Mouse (Mus musculus): ENCODE results near the gene Ep300. TPM values are rescaled to one million over a fixed set of nuclear protein-coding genes. Genes with fewer than 3 reads are reported as not detected.
A peak's percentile ranks its signal among the peaks of the same experiment; 100 is the strongest.

Ep300 gene
- polyA plus RNA-seq, 1 experiment from 2014 or later: 11.2 TPM

GRCm38 (mm10) chr15:81670231-81670640 is 85.1 kb downstream of the Ep300 start:
- Histone ChIP-seq H3K4me2 (ENCODE audit: low read length) (no peak overlapping the region), H3K4me3 (replicated peaks; ENCODE audit: low read depth, low read length) (no peak overlapping the region), H3K9ac (ENCODE audit: low read depth, low read length) (no peak overlapping the region), H3K9me3 (replicated peaks; ENCODE audit: low read length) (no peaks in the 10 kb centered on the region), H3K36me3 (ENCODE audit: insufficient read depth, low read length) (peaks cover 26% of the 10 kb centered on the region; the same call in 1 of the 2 replicates), H3K27ac (no peak overlapping the region), H3K4me1 (replicated peaks; ENCODE audit: insufficient read depth, low read length) (no peaks in the 10 kb centered on the region), H3K27me3 (ENCODE audit: insufficient read depth, low read length) (no peaks in the 10 kb centered on the region)
- TF ChIP-seq CTCF (IDR thresholded peaks at IDR 0.05; ENCODE audit: low read depth): peak; percentile 70
- 0 out of 2 replicates have a peak, but pooled peaks have one; percentile 3 for ATAC-seq (replicated peaks; ENCODE audit: low FRiP score, low read depth)
- WGBS: 61% methylated on average over 4 of the region's 4 CpGs
- peak; percentile 79 for DNase-seq (ENCODE audit: low spot score)

GRCm38 (mm10) chr15:81676637-81677036 is 91.5 kb downstream of the Ep300 start:
- TF ChIP-seq CTCF (IDR thresholded peaks at IDR 0.05; ENCODE audit: low read depth): no peak
- no peaks in the 10 kb centered on the region for H3K9me3 ChIP-seq (replicated peaks; ENCODE audit: low read length)
- DNase-seq (ENCODE audit: low spot score): no peak

GRCm38 (mm10) chr15:81680301-81680805 is 95.2 kb downstream of the Ep300 start:
- Histone ChIP-seq H3K36me3 (ENCODE audit: insufficient read depth, low read length) (peaks cover 48% of the 10 kb centered on the region), H3K27ac (no peak overlapping the region), H3K4me1 (replicated peaks; ENCODE audit: insufficient read depth, low read length) (no peaks in the 10 kb centered on the region), H3K4me2 (ENCODE audit: low read length) (no peak overlapping the region), H3K27me3 (ENCODE audit: insufficient read depth, low read length) (no peaks in the 10 kb centered on the region), H3K4me3 (replicated peaks; ENCODE audit: low read depth, low read length) (no peak overlapping the region), H3K9ac (ENCODE audit: low read depth, low read length) (no peak overlapping the region), H3K9me3 (replicated peaks; ENCODE audit: low read length) (no peaks in the 10 kb centered on the region)
- no peak for ATAC-seq (replicated peaks; ENCODE audit: low FRiP score, low read depth)
- DNase-seq (ENCODE audit: low spot score): no peak
- WGBS: 96% methylated on average over 4 of the region's 4 CpGs
- TF ChIP-seq CTCF (IDR thresholded peaks at IDR 0.05; ENCODE audit: low read depth): no peak

More at GRCm38 (mm10) chr15:81676637-81677036, 91.5 kb downstream of the Ep300 start:
- 0 out of 2 replicates have a peak, but pooled peaks cover 33% of the 10 kb centered on the region for H3K36me3 ChIP-seq (ENCODE audit: insufficient read depth, low read length)
- H3K4me3 ChIP-seq (replicated peaks; ENCODE audit: low read depth, low read length): no peak overlapping the region
- H3K27me3 ChIP-seq (ENCODE audit: insufficient read depth, low read length): no peaks in the 10 kb centered on the region
- WGBS: 71% methylated on average over 3 of the region's 3 CpGs
- no peak overlapping the region for H3K9ac ChIP-seq (ENCODE audit: low read depth, low read length)
- no peak overlapping the region for H3K4me2 ChIP-seq (ENCODE audit: low read length)
- ATAC-seq (replicated peaks; ENCODE audit: low FRiP score, low read depth): no peak
- H3K4me1 ChIP-seq (replicated peaks; ENCODE audit: insufficient read depth, low read length): no peaks in the 10 kb centered on the region
- H3K27ac ChIP-seq: no peak overlapping the region

GRCm38 (mm10) chr15:81693366-81693966 is 108.3 kb downstream of the Ep300 start:
- 1% methylated on average over 41 of the region's 41 CpGs for WGBS
- Histone ChIP-seq H3K27ac (peak overlapping the region; percentile 19; the same call in 1 of the 2 replicates), H3K9ac (ENCODE audit: low read depth, low read length) (peak overlapping the region; percentile 78), H3K27me3 (ENCODE audit: insufficient read depth, low read length) (peaks cover 14% of the 10 kb centered on the region), H3K4me1 (replicated peaks; ENCODE audit: insufficient read depth, low read length) (peaks cover 16% of the 10 kb centered on the region; the same call in 1 of the 2 replicates), H3K4me2 (ENCODE audit: low read length) (peak overlapping the region; percentile 98), H3K9me3 (replicated peaks; ENCODE audit: low read length) (no peaks in the 10 kb centered on the region), H3K4me3 (replicated peaks; ENCODE audit: low read depth, low read length) (peak overlapping the region; percentile 52), H3K36me3 (ENCODE audit: insufficient read depth, low read length) (no peaks in the 10 kb centered on the region)
- no peak for DNase-seq (ENCODE audit: low spot score)
- TF ChIP-seq CTCF (IDR thresholded peaks at IDR 0.05; ENCODE audit: low read depth): no peak
- ATAC-seq (replicated peaks; ENCODE audit: low FRiP score, low read depth): no peak; the same call in 1 of the 2 replicates

- TF ChIP-seq CTCF (IDR thresholded peaks at IDR 0.05; ENCODE audit: low read depth): peak; percentile 71
- no peaks in the 10 kb centered on the region for H3K9me3 ChIP-seq (replicated peaks; ENCODE audit: low read length)
- WGBS: 1% methylated on average over 100 of the region's 107 CpGs
- H3K4me3 ChIP-seq (replicated peaks; ENCODE audit: low read depth, low read length): peak overlapping the region; percentile 52
- no peaks in the 10 kb centered on the region for H3K36me3 ChIP-seq (ENCODE audit: insufficient read depth, low read length)
- H3K4me2 ChIP-seq (ENCODE audit: low read length): peak overlapping the region; percentile 98
- 0 out of 2 replicates have a peak overlapping the region, but pooled peaks have one; percentile 25 for H3K27ac ChIP-seq
- peaks cover 14% of the 10 kb centered on the region for H3K27me3 ChIP-seq (ENCODE audit: insufficient read depth, low read length)
- ATAC-seq (replicated peaks; ENCODE audit: low FRiP score, low read depth) (peak; percentile 84), DNase-seq (ENCODE audit: low spot score) (peak; percentile 87)
- peak overlapping the region; percentile 78 for H3K9ac ChIP-seq (ENCODE audit: low read depth, low read length)
- peaks cover 16% of the 10 kb centered on the region; the same call in 1 of the 2 replicates for H3K4me1 ChIP-seq (replicated peaks; ENCODE audit: insufficient read depth, low read length)
These were observed 109.1 kb downstream of the Ep300 start for GRCm38 (mm10) chr15:81693967-81694881.

- peak overlapping the region; percentile 52 for H3K4me3 ChIP-seq (replicated peaks; ENCODE audit: low read depth, low read length)
- no peak for ATAC-seq (replicated peaks; ENCODE audit: low FRiP score, low read depth)
- no peak overlapping the region for H3K27ac ChIP-seq
- peaks cover 16% of the 10 kb centered on the region; the same call in 1 of the 2 replicates for H3K4me1 ChIP-seq (replicated peaks; ENCODE audit: insufficient read depth, low read length)
- peaks cover 14% of the 10 kb centered on the region for H3K27me3 ChIP-seq (ENCODE audit: insufficient read depth, low read length)
- H3K4me2 ChIP-seq (ENCODE audit: low read length): peak overlapping the region; percentile 98
- no peaks in the 10 kb centered on the region for H3K36me3 ChIP-seq (ENCODE audit: insufficient read depth, low read length)
- no peak for DNase-seq (ENCODE audit: low spot score)
- 34% methylated on average over 19 of the region's 19 CpGs for WGBS
- no peak for TF ChIP-seq CTCF (IDR thresholded peaks at IDR 0.05; ENCODE audit: low read depth)
- H3K9ac ChIP-seq (ENCODE audit: low read depth, low read length): peak overlapping the region; percentile 78
- no peaks in the 10 kb centered on the region for H3K9me3 ChIP-seq (replicated peaks; ENCODE audit: low read length)
These were observed 109.7 kb downstream of the Ep300 start for GRCm38 (mm10) chr15:81694891-81695290.
